Mouse (Mus musculus) G1E-ER4 (cell line): ENCODE measurements around the gene Mbnl3. TPM values are rescaled to one million over a fixed set of nuclear protein-coding genes. Genes with fewer than 3 reads are reported as not detected.

Experiments used
- GATA1 ChIP-seq: IDR thresholded peaks from one replicate; pipeline ENCODE4 v1.8.0; 2012; ENCODE audit warnings: low read length, inconsistent platforms
- polyA plus RNA-seq: library from polyadenylated mRNA; stranded (reverse); fragments of >175 nt; gene quantifications from 2 replicates; pipeline ENCODE4 v1.2.3, GENCODE M21; 2012

Gene Mbnl3
- polyA plus RNA-seq = 1.5 and 1.9 TPM in 2 replicates

GRCm38 (mm10) chrX:51206432-51206831 lies at the start of gene Mbnl3:
TSS of gene Mbnl3 (minus strand) at chrX:51206532.
- no peak for TF ChIP-seq GATA1

GRCm38 (mm10) chrX:51205548-51206324 lies 596 bp downstream of the Mbnl3 start:
- no peak for TF ChIP-seq GATA1

- TF ChIP-seq GATA1 = no peak
These were observed 1.4 kb downstream of the Mbnl3 start for GRCm38 (mm10) chrX:51204626-51205547.

DNA sequence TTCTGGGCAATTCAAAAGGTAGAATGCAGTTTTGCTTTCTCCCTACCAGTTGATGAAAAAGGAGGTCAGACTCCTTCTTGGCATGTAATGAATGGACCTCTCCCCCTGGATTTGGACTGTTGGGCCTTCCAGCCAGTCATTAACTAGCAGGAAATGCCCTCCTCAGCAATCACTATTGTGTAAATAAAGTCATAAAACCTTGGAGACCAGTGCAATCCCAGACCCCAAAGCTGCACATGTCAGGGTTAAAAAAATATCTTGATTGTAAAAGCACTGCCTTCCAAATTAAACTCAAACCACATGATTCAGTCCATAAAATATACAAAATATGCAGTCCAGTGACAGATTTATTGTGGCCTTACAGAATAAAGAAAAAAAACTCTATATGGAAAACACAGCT lies 9.3 kb downstream of the Mbnl3 start:
- no peak for TF ChIP-seq GATA1

- no peak for TF ChIP-seq GATA1
These were observed 34.4 kb downstream of the Mbnl3 start for GRCm38 (mm10) chrX:51171914-51172313.

- no peak for TF ChIP-seq GATA1
These were observed 34.9 kb downstream of the Mbnl3 start for GRCm38 (mm10) chrX:51171413-51171812.

DNA sequence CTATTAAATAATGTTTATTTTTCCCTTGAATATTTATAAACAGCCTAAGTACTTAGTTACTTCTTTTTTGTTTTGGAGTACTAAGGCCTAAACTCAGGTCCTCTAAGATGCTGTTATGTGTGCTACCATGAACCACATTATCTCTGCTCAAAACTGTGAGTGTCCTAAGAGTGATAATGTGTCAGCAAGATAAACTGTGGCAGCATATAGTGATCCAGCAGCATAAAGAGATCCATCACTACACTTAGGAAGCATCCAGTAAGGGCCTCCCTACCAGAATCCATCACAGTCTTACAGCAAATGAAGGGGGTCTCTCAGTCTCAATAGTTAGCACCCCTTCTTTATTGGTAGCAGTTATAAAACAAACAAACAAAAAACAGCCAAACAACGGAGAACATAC lies 35.9 kb downstream of the Mbnl3 start:
- no peak for TF ChIP-seq GATA1

DNA sequence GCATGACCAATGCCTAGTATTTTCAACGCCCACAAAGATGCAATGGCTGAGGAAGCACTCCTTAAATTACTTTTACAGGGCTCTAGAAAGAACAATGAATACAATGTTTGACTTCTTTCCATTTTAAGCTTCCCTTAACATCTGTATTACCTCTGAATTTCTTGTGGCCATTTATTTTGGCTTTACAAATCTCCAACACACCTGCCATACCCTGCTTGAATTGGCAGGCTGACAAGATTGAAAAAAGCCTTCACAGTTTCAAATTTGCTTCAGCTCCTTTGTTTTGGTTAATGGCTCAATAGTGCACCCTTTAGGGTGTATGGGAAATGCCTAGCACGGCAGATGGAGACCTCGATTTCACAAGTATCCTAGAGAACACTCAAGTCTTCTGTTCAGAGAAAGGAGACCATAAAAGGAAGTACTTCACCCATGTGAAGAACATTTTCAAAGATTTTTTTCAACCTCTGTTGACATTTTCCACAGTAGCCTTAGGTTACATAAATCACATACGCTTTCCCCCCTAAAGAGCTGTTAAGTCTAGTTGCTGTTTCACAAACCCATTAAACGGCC lies 36.8 kb downstream of the Mbnl3 start:
- TF ChIP-seq GATA1 = no peak

- TF ChIP-seq GATA1 = no peak
These were observed 38.4 kb downstream of the Mbnl3 start for GRCm38 (mm10) chrX:51167976-51168375.

DNA sequence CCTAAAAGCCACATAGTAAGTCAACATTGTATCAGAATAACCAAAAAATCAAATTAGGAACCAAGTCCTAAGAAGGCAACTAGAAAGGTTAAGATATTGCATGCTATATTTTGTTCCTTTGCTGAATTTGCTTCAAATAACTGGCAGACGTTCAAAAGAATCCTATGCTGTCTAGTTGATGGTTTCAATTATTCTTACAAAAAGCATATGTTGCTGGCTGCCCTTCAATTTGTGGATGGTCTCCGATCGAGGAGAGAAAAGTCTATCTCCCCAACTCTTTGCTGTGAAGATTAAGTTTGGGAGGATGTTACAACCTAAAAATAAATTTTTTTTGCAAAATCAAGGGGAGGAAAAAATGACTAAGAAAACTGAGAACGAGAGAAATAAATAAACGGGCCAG lies 41.6 kb downstream of the Mbnl3 start:
- TF ChIP-seq GATA1 = no peak

DNA sequence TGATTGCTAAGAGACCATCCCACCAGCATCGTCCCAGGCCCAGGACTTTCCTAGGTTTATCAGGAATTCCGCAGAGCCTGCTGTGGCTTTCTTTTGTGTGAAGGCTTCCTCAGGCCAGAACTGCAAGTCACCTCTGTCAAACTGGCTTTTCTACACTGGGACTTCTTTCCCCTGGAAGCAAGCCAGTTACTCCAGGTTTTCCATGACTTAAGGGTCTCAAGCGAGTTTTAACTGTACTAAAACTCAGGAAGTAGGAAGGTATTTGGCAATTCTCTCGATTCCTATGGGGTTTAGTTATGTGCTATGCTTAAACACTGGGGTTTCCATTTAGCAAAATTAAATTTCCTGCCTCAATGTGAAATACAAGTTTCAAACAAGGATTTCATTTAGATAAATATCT lies 57.9 kb downstream of the Mbnl3 start:
- TF ChIP-seq GATA1 = no peak

- TF ChIP-seq GATA1 = no peak
These were observed 60.0 kb downstream of the Mbnl3 start for GRCm38 (mm10) chrX:51146351-51146750.

- no peak for TF ChIP-seq GATA1
These were observed 66.3 kb downstream of the Mbnl3 start for GRCm38 (mm10) chrX:51140055-51140454.

DNA sequence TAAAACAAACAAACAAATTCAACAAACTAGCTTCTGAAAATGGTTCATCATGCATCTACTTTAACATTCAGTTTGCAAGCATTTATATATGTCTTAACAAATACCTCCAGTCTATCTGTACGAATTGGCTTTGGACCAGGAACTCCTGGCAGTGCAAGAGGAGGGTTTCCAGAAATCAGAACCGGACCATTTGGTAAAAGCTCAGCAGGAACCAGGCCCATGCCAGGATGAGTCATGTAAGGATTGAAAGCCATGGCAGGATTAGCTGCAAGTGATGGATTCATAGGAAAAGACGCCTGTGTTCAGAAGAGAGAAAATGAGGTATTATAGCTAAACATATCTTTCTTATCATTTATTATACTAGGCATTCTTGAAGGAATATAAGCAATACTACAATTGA lies 75.0 kb downstream of the Mbnl3 start:
- TF ChIP-seq GATA1 = no peak

DNA sequence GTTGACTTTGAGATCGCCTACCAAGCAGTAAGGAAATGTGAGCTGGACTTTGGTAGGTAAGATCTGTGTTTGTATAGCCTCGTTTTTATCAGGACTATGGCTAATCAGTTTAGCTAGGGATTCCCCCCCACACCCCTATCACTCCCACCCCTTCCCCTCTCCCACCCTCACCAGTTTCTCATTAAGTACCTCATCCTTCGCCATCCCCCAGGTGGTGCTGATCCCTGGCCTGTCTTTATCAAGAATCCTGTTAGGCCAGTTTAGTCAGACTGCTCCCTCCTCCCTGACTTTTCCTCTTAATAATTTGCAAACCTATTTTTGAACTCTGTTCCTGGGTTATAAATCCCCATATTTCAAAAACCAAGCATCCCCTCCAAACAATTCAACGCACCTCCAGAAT lies 103.6 kb downstream of the Mbnl3 start:
- no peak for TF ChIP-seq GATA1

DNA sequence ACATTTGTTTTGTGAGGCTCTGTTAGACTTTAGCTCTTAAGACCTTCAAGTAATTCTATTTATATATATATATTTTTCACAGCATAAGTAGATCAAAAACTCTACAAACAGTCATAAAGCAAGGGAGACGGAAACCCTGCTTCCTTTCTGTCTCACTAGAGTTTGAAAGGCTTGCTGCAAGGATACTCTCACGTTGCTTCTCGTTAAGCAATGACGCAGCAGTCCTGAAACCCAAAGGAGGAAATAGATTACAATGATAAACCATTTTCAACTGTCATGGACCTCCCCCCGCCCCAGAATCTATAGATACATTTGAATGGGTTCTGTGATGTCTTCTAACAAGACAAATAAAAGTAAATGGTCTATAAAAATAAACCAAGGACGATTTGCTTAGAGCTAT lies 121.4 kb downstream of the Mbnl3 start:
- no peak for TF ChIP-seq GATA1
